Mouse (Mus musculus) neural tube, embryonic 15.5 days (tissue): ENCODE measurements around the gene Zfp760. TPM values are rescaled to one million over a fixed set of nuclear protein-coding genes. Genes with fewer than 3 reads are reported as not detected.

Source experiments
- ATAC-seq: fragments of 200-750 bp; cut with Nextera tagmentation; 2 replicates; pipeline ENCODE4 v1.8.0; 2017; ENCODE audit warnings: mild to moderate bottlenecking, moderate TSS enrichment, moderate library complexity; ENCODE audit not compliant: low FRiP score
- H3K27ac ChIP-seq: fragments of 300-500 bp; sonication (generic); replicated peaks from 2 replicates; pipeline ENCODE4 v1.5.1; 2015; ENCODE audit warnings: mild to moderate bottlenecking, inconsistent platforms
- H3K27me3 ChIP-seq: fragments of 300-500 bp; sonication (generic); replicated peaks from 2 replicates; pipeline ENCODE4 v1.6.1; 2015; ENCODE audit warnings: inconsistent platforms
- H3K36me3 ChIP-seq: fragments of 300-500 bp; sonication (generic); 2 replicates; pipeline ENCODE4 v1.6.1; 2015; ENCODE audit warnings: inconsistent platforms
- H3K4me1 ChIP-seq: fragments of 300-500 bp; sonication (generic); 2 replicates; pipeline ENCODE4 v1.6.1; 2015; ENCODE audit warnings: inconsistent platforms
- H3K4me2 ChIP-seq: fragments of 300-500 bp; sonication (generic); 2 replicates; pipeline ENCODE4 v1.6.1; 2015; ENCODE audit warnings: inconsistent platforms, mild to moderate bottlenecking, moderate library complexity
- H3K4me3 ChIP-seq: fragments of 300-500 bp; sonication (generic); replicated peaks from 2 replicates; pipeline ENCODE4 v1.5.1; 2015; ENCODE audit warnings: mild to moderate bottlenecking, inconsistent platforms
- H3K9ac ChIP-seq: fragments of 300-500 bp; sonication (generic); replicated peaks from 2 replicates; pipeline ENCODE4 v1.6.1; 2015; ENCODE audit warnings: mild to moderate bottlenecking, inconsistent platforms
- H3K9me3 ChIP-seq: fragments of 300-500 bp; sonication (generic); replicated peaks from 2 replicates; pipeline ENCODE4 v1.6.1; 2016; ENCODE audit warnings: inconsistent platforms
- WGBS: fragments of 180-500 bp; shearing (Covaris S2); methylation state at CpG from one replicate; pipeline ENCODE4 v1.1.7; 2015; ENCODE audit warnings: mixed read lengths; 5-methylcytosine and 5-hydroxymethylcytosine counted together
- polyA plus RNA-seq: library from polyadenylated mRNA; unstranded; fragments of >200 nt; fragmentation: Nextera tagmentation; extraction: Ambion mirVana; gene quantifications from 2 replicates; pipeline ENCODE4 v1.2.1, GENCODE M21; 2015

The Zfp760 gene
- polyA plus RNA-seq, 1 experiment from 2014 or later: 8.7 TPM

DNA sequence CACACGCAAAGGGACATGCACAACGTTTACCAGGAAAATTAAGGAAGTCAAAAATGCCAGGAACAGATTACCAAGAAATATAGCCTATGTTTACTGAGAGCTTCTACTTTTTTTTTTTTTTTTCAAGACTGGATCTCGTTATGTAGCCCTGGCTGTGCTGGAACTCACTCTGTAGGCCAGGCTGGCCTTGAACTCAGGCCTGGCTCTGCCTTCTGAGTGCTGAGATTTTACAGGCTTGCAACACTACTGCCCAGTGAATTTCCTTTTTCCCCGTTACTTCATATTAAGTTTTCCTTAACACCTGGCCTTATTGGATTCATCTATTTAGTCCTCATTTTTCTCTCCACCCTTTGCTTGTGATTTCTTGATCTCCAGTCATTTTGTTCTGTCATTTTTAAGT lies 25.5 kb downstream of the Zfp760 start:
- 0 out of 2 replicates have a peak, but pooled peaks have one; percentile 3 for ATAC-seq

DNA sequence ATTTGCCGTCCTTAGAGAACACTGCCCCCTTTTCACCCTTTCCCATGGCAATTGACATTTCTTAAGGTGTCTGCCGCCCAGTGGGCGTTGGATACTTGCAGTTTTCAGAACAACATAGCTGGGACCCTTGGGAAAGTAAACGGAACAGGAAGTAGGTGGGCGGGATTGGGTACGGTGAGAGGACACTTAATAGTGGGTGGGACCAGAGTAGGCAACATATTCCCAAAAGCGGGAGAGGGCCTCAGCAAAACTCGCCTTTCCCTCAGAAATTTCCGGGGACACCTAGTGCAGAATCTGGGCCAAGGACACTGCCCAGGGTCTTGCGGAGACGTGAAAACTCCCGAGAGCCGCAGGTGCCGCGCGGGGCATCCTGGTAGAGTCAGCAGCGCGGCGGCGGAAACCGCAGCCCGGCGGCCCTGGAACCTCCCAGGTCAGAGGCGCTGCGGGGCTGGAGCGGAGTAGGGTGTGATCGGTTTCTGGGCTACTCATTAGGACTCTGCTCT lies 26.0 kb downstream of the Zfp760 start:
- Histone ChIP-seq H3K4me3 (peak overlapping the region; percentile 79), H3K9me3 (no peaks in the 10 kb centered on the region), H3K4me2 (peak overlapping the region; percentile 64), H3K9ac (peak overlapping the region; percentile 77), H3K27me3 (no peaks in the 10 kb centered on the region), H3K4me1 (peaks cover 10% of the 10 kb centered on the region), H3K36me3 (peaks cover 8% of the 10 kb centered on the region), H3K27ac (peak overlapping the region; percentile 89)
- 0% methylated on average over 27 of the region's 27 CpGs for WGBS
- ATAC-seq: peak; percentile 98

More for the DNA sequence above, 25.5 kb downstream of the Zfp760 start:
- Histone ChIP-seq H3K27ac (peak overlapping the region; percentile 89), H3K36me3 (peaks cover 6% of the 10 kb centered on the region), H3K27me3 (no peaks in the 10 kb centered on the region), H3K9ac (peak overlapping the region; percentile 77), H3K4me3 (peak overlapping the region; percentile 79), H3K4me1 (peaks cover 10% of the 10 kb centered on the region), H3K9me3 (no peaks in the 10 kb centered on the region), H3K4me2 (peak overlapping the region; percentile 64)
- WGBS: 90% methylated on average over 4 of the region's 4 CpGs

DNA sequence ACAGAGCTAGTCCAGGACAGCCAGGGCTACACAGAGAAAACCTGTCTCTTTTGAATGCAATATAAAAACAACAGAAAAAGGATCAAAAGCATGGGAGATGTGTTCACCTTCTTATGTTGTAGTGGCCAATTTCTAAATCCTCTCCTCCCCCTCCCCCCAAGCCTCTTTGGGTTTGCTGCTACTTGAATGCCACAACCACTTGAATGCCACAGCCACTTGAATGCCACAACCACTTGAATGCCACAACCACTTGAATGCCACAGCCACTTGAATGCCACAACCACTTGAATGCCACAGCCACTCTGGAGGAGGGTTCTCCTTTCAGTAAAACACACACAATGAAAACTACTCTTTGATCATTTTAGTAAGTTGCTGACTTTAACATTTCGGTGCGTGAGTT lies 45.2 kb downstream of the Zfp760 start:
- ATAC-seq: no peak
- no peak overlapping the region for H3K4me2 ChIP-seq
- peaks cover 6% of the 10 kb centered on the region; the same call in 1 of the 2 replicates for H3K36me3 ChIP-seq
- H3K9me3 ChIP-seq: no peaks in the 10 kb centered on the region
- no peak overlapping the region for H3K4me3 ChIP-seq
- 61% methylated on average over 2 of the region's 2 CpGs for WGBS
- H3K27ac ChIP-seq: no peak overlapping the region
- peaks cover 10% of the 10 kb centered on the region; the same call in 1 of the 2 replicates for H3K4me1 ChIP-seq
- H3K9ac ChIP-seq: no peak overlapping the region
- no peaks in the 10 kb centered on the region for H3K27me3 ChIP-seq

DNA sequence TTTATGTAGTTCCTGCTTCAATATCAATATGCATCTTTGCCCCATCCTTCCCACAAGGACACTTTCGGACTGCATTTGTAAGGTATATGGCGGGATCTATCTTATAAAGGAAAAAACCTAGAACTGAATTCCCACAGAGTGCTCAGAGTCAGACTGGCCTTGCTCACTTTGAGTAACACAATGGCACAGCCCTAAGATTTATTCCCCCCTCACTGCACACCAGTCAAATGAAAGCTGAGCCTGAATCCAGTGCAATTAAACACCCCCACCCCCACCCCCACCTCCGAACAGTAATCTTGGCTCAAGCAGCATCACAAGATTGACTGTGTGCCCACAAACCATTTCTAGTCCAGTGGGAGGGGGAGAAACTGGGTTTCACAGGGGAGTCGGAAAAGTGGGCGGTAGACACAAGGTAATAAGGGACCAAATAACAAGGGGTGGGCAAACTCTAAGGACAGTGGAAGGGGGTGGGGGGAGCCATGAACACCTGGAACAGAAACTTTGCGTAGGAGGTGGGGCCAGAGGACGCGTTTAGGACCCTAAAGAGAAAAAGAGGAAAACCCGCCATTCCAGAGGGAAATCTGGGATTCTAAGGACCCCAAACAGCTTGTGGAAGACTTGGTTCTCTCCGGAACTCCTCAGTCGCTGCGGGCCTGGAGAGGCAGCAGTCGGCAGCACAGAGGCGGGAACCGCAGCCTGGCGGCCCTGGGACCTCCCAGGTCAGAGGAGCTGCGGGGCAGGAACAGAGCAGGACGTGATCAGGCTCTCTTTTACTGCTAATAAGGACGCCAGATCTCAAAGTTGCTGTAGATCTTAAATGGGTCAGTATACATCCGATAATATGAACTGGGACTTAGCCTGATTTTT lies 46.0 kb downstream of the Zfp760 start:
- H3K27ac ChIP-seq: no peak overlapping the region
- H3K4me3 ChIP-seq: peak overlapping the region; percentile 36
- 9% methylated on average over 20 of the region's 20 CpGs for WGBS
- H3K4me1 ChIP-seq: peaks cover 10% of the 10 kb centered on the region; the same call in 1 of the 2 replicates
- H3K36me3 ChIP-seq: 0 out of 2 replicates have a peak, but pooled peaks cover 3% of the 10 kb centered on the region
- no peaks in the 10 kb centered on the region for H3K27me3 ChIP-seq
- peak; percentile 47; the same call in 1 of the 2 replicates for ATAC-seq
- H3K4me2 ChIP-seq: peak overlapping the region; percentile 67
- no peak overlapping the region; the same call in 1 of the 2 replicates for H3K9ac ChIP-seq
- no peaks in the 10 kb centered on the region for H3K9me3 ChIP-seq

DNA sequence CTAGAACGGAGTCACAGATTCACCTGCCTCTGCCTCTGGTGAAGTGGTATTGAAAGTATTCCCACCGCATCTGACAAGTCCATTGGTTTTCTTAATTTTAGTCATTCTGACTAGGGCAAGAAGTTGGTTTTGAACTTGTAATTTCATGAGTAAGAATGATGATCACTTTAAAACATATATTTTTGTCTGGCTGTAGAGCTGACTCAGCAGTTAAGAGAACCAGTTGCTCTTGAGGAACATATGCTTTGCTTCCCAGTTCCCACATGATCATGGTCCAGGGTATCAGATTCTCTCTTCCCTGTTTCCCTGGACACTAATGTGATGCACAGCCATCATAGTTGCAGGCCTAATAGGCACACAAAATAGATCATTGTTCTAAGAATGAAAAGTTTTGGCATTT lies 62.8 kb downstream of the Zfp760 start:
- Histone ChIP-seq H3K9me3 (no peaks in the 10 kb centered on the region), H3K27ac (no peak overlapping the region), H3K4me2 (no peak overlapping the region), H3K4me1 (no peaks in the 10 kb centered on the region), H3K9ac (no peak overlapping the region), H3K36me3 (no peaks in the 10 kb centered on the region), H3K27me3 (no peaks in the 10 kb centered on the region), H3K4me3 (no peak overlapping the region)
- 94% methylated on average over 2 of the region's 2 CpGs for WGBS
- ATAC-seq: no peak

Other genes starting within 250 kb of the Zfp760 start
- 9.7 and 11.7 TPM in 2 replicates for gene Zfp53, start 218.7 kb upstream of the Zfp760 start, polyA plus RNA-seq
- gene Zfp52, start 172.2 kb upstream of the Zfp760 start, polyA plus RNA-seq: 2.2 and 3.2 TPM in 2 replicates
- 17.1 and 18.8 TPM in 2 replicates for gene Zfp948, start 140.7 kb upstream of the Zfp760 start, polyA plus RNA-seq
- 11.2 and 11.9 TPM in 2 replicates for gene Zfp983, start 57.1 kb upstream of the Zfp760 start, polyA plus RNA-seq
- 14.5 and 18.9 TPM in 2 replicates for gene Gm10226, start 15.9 kb upstream of the Zfp760 start, polyA plus RNA-seq
- gene Zfp229, start 23.1 kb downstream of the Zfp760 start, polyA plus RNA-seq: 8.3 and 8.8 TPM in 2 replicates
- 1.9 and 3.0 TPM in 2 replicates for gene Zfp820, start 138.0 kb downstream of the Zfp760 start, polyA plus RNA-seq
- 7.9 and 8.5 TPM in 2 replicates for gene Zfp995, start 202.2 kb downstream of the Zfp760 start, polyA plus RNA-seq